In the genomic region with DNA sequence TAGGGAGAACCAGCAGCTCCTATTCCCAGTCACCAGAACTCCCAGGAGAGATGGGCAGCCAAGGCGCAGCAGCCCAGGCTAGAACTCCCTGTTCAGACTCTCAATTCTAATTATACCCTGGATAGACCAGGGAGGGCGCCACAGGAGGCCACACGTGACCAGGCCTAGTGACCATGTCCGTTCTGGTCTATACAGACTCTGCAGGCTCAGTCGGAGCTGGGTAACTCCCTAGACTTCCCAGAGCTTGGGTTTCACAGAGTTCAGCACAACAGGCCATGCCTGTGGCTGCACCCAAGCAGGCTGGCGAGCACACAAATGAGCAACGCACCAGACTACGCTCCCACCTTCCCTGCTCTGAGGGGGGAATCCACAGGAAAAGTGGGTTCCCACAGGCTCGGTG, we compare ENCODE assay signal across 15 mouse cellular contexts. TPM values are rescaled to one million over a fixed set of nuclear protein-coding genes. Genes with fewer than 3 reads are reported as not detected.
DNase-seq lines count a peak whose midpoint lies in the region; ATAC-seq and TF ChIP-seq lines count a peak whose summit lies in the region.
"Had no signal": no experiment of that assay in that cellular context is flagged by ENCODE, and none has a peak within 500 bp of the region (broad histone marks: within the 10 kb centered on the region; RNA-seq: fewer than 3 reads in every experiment).

No protein-coding gene starts in this region.

- no peak overlapping the region for H3K4me2 ChIP-seq in kidney, embryonic 14.5 days (replicated peaks; ENCODE audit: low read depth, low read length)
- no peak overlapping the region for H3K4me2 ChIP-seq in embryonic facial prominence, embryonic 11.5 days (ENCODE audit: low read depth, low read length)
- H3K4me2 ChIP-seq in intestine, embryonic 16.5 days (ENCODE audit: low read depth, low read length), result no peak overlapping the region
- H3K4me2 ChIP-seq: heart, embryonic 11.5 days; lung, embryonic 15.5 days had no signal

- peak overlapping the region; percentile 57 for H3K27ac ChIP-seq in gastrocnemius, adult 2 months
- H3K27ac ChIP-seq in kidney, embryonic 14.5 days (ENCODE audit: low read depth, low read length), result peak overlapping the region; percentile 37; the same call in 1 of the 2 replicates
- H3K27ac ChIP-seq in embryonic facial prominence, embryonic 11.5 days (replicated peaks; ENCODE audit: low read depth, low read length), result no peak overlapping the region
- peak overlapping the region; percentile 49; the same call in 1 of the 2 replicates for H3K27ac ChIP-seq in intestine, embryonic 16.5 days (ENCODE audit: low read length)

- DNase-seq in gastrocnemius, adult 2 months, result peak; percentile 33
- DNase-seq in gastrocnemius, adult 18-20 months (ENCODE audit: low spot score), result no peak
- no peak for DNase-seq in kidney, postnatal 10 days
- DNase-seq in embryonic facial prominence, embryonic 11.5 days (ENCODE audit: low spot score), result no peak
- DNase-seq in adrenal gland, postnatal 36 days, result no peak
- no peak for DNase-seq in adrenal gland, postnatal 25 days
- DNase-seq: adrenal gland, postnatal 14 days; right cerebral cortex, postnatal 14 days had no signal

- ATAC-seq in kidney, embryonic 14.5 days (ENCODE audit: low FRiP score, low TSS enrichment), result peak; percentile 68
- ATAC-seq in embryonic facial prominence, embryonic 11.5 days (replicated peaks; ENCODE audit: insufficient number of reproducible peaks, low FRiP score, low TSS enrichment, low read depth), result 0 out of 2 replicates have a peak, but pooled peaks have one; percentile 31
- no peak for ATAC-seq in intestine, embryonic 16.5 days

- H3K27me3 ChIP-seq in kidney, embryonic 14.5 days (ENCODE audit: control insufficient read depth, insufficient read depth, low read length), result no peaks in the 10 kb centered on the region
- H3K27me3 ChIP-seq in embryonic facial prominence, embryonic 11.5 days (ENCODE audit: control insufficient read depth, insufficient read depth, low read length), result no peaks in the 10 kb centered on the region
- H3K27me3 ChIP-seq in intestine, embryonic 16.5 days (replicated peaks; ENCODE audit: control insufficient read depth, insufficient read depth, low read length), result no peaks in the 10 kb centered on the region
- H3K27me3 ChIP-seq: lung, embryonic 15.5 days had no signal

- no peak for TF ChIP-seq CTCF in gastrocnemius, adult 2 months (IDR thresholded peaks at IDR 0.05)

- H3K4me3 ChIP-seq in gastrocnemius, adult 2 months, result no peak overlapping the region
- no peak overlapping the region for H3K4me3 ChIP-seq in kidney, embryonic 14.5 days (ENCODE audit: low read length)
- no peak overlapping the region for H3K4me3 ChIP-seq in embryonic facial prominence, embryonic 11.5 days (ENCODE audit: low read depth, low read length)
- H3K4me3 ChIP-seq in intestine, embryonic 16.5 days (ENCODE audit: low read length), result no peak overlapping the region
- H3K4me3 ChIP-seq: lung, embryonic 15.5 days; myocyte had no signal

- H3K36me3 ChIP-seq in kidney, embryonic 14.5 days (ENCODE audit: control insufficient read depth, insufficient read depth, low read length), result no peaks in the 10 kb centered on the region
- H3K36me3 ChIP-seq in embryonic facial prominence, embryonic 11.5 days (replicated peaks; ENCODE audit: control insufficient read depth, insufficient read depth, low read depth, low read length), result no peaks in the 10 kb centered on the region
- H3K36me3 ChIP-seq in intestine, embryonic 16.5 days (ENCODE audit: control insufficient read depth, insufficient read depth, low read length), result peaks cover 4% of the 10 kb centered on the region
- H3K36me3 ChIP-seq: lung, embryonic 15.5 days had no signal

- peaks cover 46% of the 10 kb centered on the region for H3K4me1 ChIP-seq in kidney, embryonic 14.5 days (ENCODE audit: control insufficient read depth, insufficient read depth, low read length)
- no peaks in the 10 kb centered on the region for H3K4me1 ChIP-seq in embryonic facial prominence, embryonic 11.5 days (ENCODE audit: control insufficient read depth, insufficient read depth, low read length)
- H3K4me1 ChIP-seq in intestine, embryonic 16.5 days (ENCODE audit: control insufficient read depth, insufficient read depth, low read length), result peaks cover 37% of the 10 kb centered on the region

- no peak overlapping the region for H3K9ac ChIP-seq in kidney, embryonic 14.5 days (ENCODE audit: low read depth, low read length)
- no peak overlapping the region for H3K9ac ChIP-seq in embryonic facial prominence, embryonic 11.5 days (replicated peaks; ENCODE audit: low read length)
- H3K9ac ChIP-seq in intestine, embryonic 16.5 days (ENCODE audit: low read depth, low read length), result no peak overlapping the region
- H3K9ac ChIP-seq: lung, embryonic 15.5 days had no signal

- intact Hi-C loops in gastrocnemius, adult 2 months (cut with DNase I), result no loop called here

- WGBS in kidney, embryonic 14.5 days, result 42% methylated on average over 9 of the region's 9 CpGs
- WGBS in embryonic facial prominence, embryonic 11.5 days, result 74% methylated on average over 9 of the region's 9 CpGs
- 79% methylated on average over 9 of the region's 9 CpGs for WGBS in intestine, embryonic 16.5 days

- H3K9me3 ChIP-seq in kidney, embryonic 14.5 days (ENCODE audit: control insufficient read depth, low read length), result no peaks in the 10 kb centered on the region
- H3K9me3 ChIP-seq in embryonic facial prominence, embryonic 11.5 days (replicated peaks; ENCODE audit: control insufficient read depth, low read length), result no peaks in the 10 kb centered on the region
- peaks cover 6% of the 10 kb centered on the region; the same call in 1 of the 2 replicates for H3K9me3 ChIP-seq in intestine, embryonic 16.5 days (ENCODE audit: control insufficient read depth, low read length)
- H3K9me3 ChIP-seq: lung, embryonic 15.5 days had no signal

RNA-seq across cellular contexts. Expression of a gene that starts 39.9 kb away (rescaled TPM):
- not detected for total RNA-seq in gastrocnemius, adult 2 months (2021)
- total RNA-seq in gastrocnemius, adult 18-20 months (2021), result not detected
- polyA plus RNA-seq in kidney, embryonic 14.5 days (2014; fragmentation: Nextera tagmentation; extraction: Ambion mirVana), result 0.30 and 0.73 TPM in 2 replicates
- polyA plus RNA-seq in embryonic facial prominence, embryonic 11.5 days (2014; fragmentation: Nextera tagmentation; extraction: Ambion mirVana), result 6.2 and 6.5 TPM in 2 replicates
- polyA plus RNA-seq in intestine, embryonic 16.5 days (2015; fragmentation: Nextera tagmentation; extraction: Ambion mirVana), result 26.1 and 28.0 TPM in 2 replicates
- total RNA-seq in adrenal gland, postnatal 36 days (2021), result 1,000 to 10,000 TPM; 1,253 to 1,514 TPM
- 1,604 and 1,988 TPM in 2 replicates for total RNA-seq in adrenal gland, postnatal 25 days (2021)
- total RNA-seq: liver, adult 2 months; megakaryocyte progenitor cell, adult 5-6 weeks had no signal
- polyA plus RNA-seq: liver, adult 2 months; myocyte had no signal

Comparison
In these comparisons a context has a peak if more than half of its experiments do, and no peak if none do; other contexts are left out.
1. RNA of a gene that starts 39.9 kb away (total RNA-seq): 1,604 to 1,988 TPM in adrenal gland, postnatal 25 days and 1,253 to 1,514 TPM in adrenal gland, postnatal 36 days; not detected in gastrocnemius, adult 2 months and not detected in gastrocnemius, adult 18-20 months; every median in the first group is over 1,000 times any median in the second.